Mouse (Mus musculus): ENCODE measurements around the gene Midn.

DNA sequence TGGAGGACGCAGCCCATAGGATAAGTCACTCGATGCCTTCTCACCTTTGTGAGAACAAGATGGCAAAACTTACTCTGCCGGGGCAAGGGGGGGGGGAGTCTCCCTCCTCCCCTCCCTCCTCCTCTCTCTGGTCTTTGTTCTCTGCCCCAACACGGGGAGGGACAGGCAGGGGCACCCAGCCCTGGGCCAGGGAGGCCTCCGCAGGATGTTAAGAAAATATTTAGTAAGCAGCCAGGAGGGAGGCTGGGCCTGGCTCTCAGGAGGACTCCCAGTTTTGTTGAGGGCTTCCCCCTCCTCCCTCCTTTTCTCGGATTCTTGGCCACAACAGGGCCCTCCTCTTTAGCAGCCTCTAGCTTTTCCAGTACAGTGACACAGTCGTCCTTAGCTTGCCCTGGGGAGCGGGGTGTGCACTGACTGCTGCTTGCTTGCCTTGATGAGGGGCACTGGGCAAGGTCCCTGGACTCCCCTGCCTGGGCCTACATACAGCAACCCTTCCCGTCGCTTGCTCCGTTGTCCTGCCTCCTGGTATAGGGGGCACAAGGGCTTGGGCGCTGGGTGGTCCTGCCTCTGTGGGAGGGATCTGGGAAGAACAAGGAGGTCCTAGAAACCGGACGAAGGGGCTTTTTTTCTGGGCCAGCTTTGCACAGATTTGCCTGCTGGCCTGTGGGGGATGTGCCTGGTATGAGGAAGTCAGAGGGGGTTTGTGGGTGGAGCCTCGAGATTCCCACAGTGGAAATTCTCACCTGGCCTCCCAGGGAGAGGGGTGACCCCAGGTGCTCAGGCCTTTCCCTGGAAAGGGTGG, 4.2 kb downstream of the Midn start:
- TF ChIP-seq CTCF (IDR thresholded peaks at IDR 0.05; ENCODE audit: extremely low read depth, insufficient read length, insufficient replicate concordance, low read depth, low read length): no peak
- no peak for TF ChIP-seq POLR2A (IDR thresholded peaks at IDR 0.05; ENCODE audit: low read depth, low read length)
